ENCODE assay signal across 8 mouse cellular contexts in the genomic region with DNA sequence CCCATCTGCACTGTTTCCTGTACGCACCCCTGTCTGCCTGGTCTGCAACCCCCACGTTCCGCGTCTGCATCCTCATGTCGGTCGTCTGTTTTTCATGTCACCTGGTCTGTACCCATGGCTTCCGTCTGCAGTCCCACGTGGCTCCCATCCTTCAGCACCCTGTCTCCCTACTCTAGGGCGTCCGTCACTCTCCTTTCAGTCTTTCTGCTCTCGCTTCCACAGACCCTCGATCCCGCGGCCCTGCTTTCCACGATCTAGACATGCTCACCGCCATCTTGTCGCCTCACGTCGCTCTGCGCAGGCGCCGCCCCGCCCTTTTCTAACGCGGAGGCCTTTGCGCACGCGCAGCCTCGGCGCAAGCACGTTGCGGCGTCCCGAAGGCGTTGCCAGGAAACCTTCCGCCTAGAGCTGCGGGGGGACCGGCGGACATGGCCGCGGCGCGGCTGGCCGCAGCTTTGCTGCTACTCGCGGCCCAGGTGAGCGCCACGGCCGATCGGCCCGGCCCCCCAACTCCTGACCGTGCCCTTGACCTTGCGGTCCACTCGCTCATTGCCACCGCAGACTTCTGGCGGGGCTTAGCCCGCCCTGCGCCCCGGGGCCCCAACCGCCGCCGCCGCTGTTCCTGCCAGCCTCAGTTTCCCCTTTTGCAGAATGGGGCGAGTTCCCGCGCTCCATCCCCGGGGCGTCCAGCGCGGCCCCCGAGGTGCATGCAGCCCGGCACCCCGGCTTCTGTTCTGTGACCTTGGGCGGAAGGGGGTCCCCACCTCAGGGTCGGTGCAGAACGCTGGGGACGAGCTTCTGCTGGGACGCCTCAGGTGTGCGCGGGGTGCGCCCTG. TPM values are rescaled to one million over a fixed set of nuclear protein-coding genes. Genes with fewer than 3 reads are reported as not detected.
A peak's percentile ranks its signal among the peaks of the same experiment; 100 is the strongest.
DNase-seq lines count a peak whose midpoint lies in the region; ATAC-seq and TF ChIP-seq lines count a peak whose summit lies in the region.

A gene (minus strand): TSS at position 297 of the 836 bp plus-strand sequence.
A gene (plus strand): TSS at position 363 of the 836 bp plus-strand sequence.

- peak within 1 kb of the TSS; percentile 89 for H3K9ac ChIP-seq in embryonic facial prominence, embryonic 14.5 days (ENCODE audit: low read depth, low read length)
- H3K9ac ChIP-seq in limb, embryonic 14.5 days (ENCODE audit: low read depth, low read length, severe bottlenecking) = peak within 1 kb of the TSS; percentile 77
- peak within 1 kb of the TSS; percentile 83 for H3K9ac ChIP-seq in midbrain, postnatal 0 days (replicated peaks; ENCODE audit: low read length, poor library complexity, severe bottlenecking)

- WGBS in embryonic facial prominence, embryonic 14.5 days = under 1% methylated on average over 66 of the region's 81 CpGs
- under 1% methylated on average over 69 of the region's 81 CpGs for WGBS in limb, embryonic 14.5 days
- under 1% methylated on average over 78 of the region's 81 CpGs for WGBS in midbrain, postnatal 0 days

- H3K27ac ChIP-seq in embryonic facial prominence, embryonic 14.5 days (replicated peaks; ENCODE audit: low read depth, low read length) = peak within 1 kb of the TSS; percentile 39; the same call in 1 of the 2 replicates
- peak within 1 kb of the TSS; percentile 58 for H3K27ac ChIP-seq in limb, embryonic 14.5 days (replicated peaks; ENCODE audit: low read depth, low read length)
- peak within 1 kb of the TSS; percentile 87 for H3K27ac ChIP-seq in midbrain, postnatal 0 days (ENCODE audit: low read depth, low read length)

- peak; percentile 86 for ATAC-seq in embryonic facial prominence, embryonic 14.5 days (ENCODE audit: low read depth)
- peak; percentile 82 for ATAC-seq in limb, embryonic 14.5 days (ENCODE audit: low FRiP score, low read depth)
- ATAC-seq in midbrain, postnatal 0 days (ENCODE audit: low FRiP score) = peak; percentile 77

- DNase-seq in 3T3-L1 (ENCODE audit: low read depth, low spot score) = peak; percentile 90
- peak; percentile 95 to 98 for DNase-seq in adrenal gland, postnatal 4 days (ENCODE audit: low spot score in 2 of 2)
- DNase-seq in embryonic facial prominence, embryonic 14.5 days (ENCODE audit: low spot score) = peak; percentile 96
- DNase-seq in heart, adult 8-10 months (ENCODE audit: low spot score) = peak; percentile 96
- DNase-seq in kidney, adult 9 months = peak; percentile 96
- DNase-seq in limb, embryonic 14.5 days (ENCODE audit: low spot score) = peak; percentile 94
- DNase-seq in midbrain, postnatal 0 days (ENCODE audit: low spot score) = peak; percentile 96
- peak; percentile 98 to 99 for DNase-seq in spleen, postnatal 14 days (ENCODE audit: low spot score in 2 of 2)

- H3K9me3 ChIP-seq in embryonic facial prominence, embryonic 14.5 days (ENCODE audit: control insufficient read depth, low read length) = no peaks in the 10 kb centered on the region
- no peaks in the 10 kb centered on the region for H3K9me3 ChIP-seq in limb, embryonic 14.5 days (ENCODE audit: control insufficient read depth, low read length)
- H3K9me3 ChIP-seq in midbrain, postnatal 0 days (ENCODE audit: low read length) = no peaks in the 10 kb centered on the region

- peaks cover 26% of the 10 kb centered on the region for H3K36me3 ChIP-seq in embryonic facial prominence, embryonic 14.5 days (ENCODE audit: control insufficient read depth, insufficient read depth, low read length)
- peaks cover 24% of the 10 kb centered on the region for H3K36me3 ChIP-seq in limb, embryonic 14.5 days (ENCODE audit: control insufficient read depth, insufficient read depth, low read length)
- peaks cover 20% of the 10 kb centered on the region for H3K36me3 ChIP-seq in midbrain, postnatal 0 days (ENCODE audit: insufficient read depth, low read length)

- H3K4me3 ChIP-seq in embryonic facial prominence, embryonic 14.5 days (ENCODE audit: low read depth, low read length) = peak within 1 kb of the TSS; percentile 96
- peak within 1 kb of the TSS; percentile 92 for H3K4me3 ChIP-seq in limb, embryonic 14.5 days (replicated peaks; ENCODE audit: low read length)
- H3K4me3 ChIP-seq in midbrain, postnatal 0 days (ENCODE audit: low read depth, low read length) = peak within 1 kb of the TSS; percentile 81

- H3K4me2 ChIP-seq in embryonic facial prominence, embryonic 14.5 days (ENCODE audit: low read depth, low read length) = peak within 1 kb of the TSS; percentile 99
- peak within 1 kb of the TSS; percentile 99 for H3K4me2 ChIP-seq in limb, embryonic 14.5 days (replicated peaks; ENCODE audit: low read depth, low read length, severe bottlenecking)
- H3K4me2 ChIP-seq in midbrain, postnatal 0 days (ENCODE audit: low read depth, low read length, poor library complexity, severe bottlenecking) = peak within 1 kb of the TSS; percentile 95

- no peak for TF ChIP-seq CTCF in midbrain, postnatal 0 days (IDR thresholded peaks at IDR 0.05)

- H3K27me3 ChIP-seq in embryonic facial prominence, embryonic 14.5 days (replicated peaks; ENCODE audit: control insufficient read depth, insufficient read depth, low read length) = no peaks in the 10 kb centered on the region
- no peaks in the 10 kb centered on the region for H3K27me3 ChIP-seq in limb, embryonic 14.5 days (ENCODE audit: control insufficient read depth, insufficient read depth, low read length)
- H3K27me3 ChIP-seq in midbrain, postnatal 0 days (ENCODE audit: insufficient read depth, low read length) = no peaks in the 10 kb centered on the region

- 0 out of 2 replicates have a peak, but pooled peaks have one; percentile 20 for TF ChIP-seq POLR2A in limb, embryonic 14.5 days (IDR thresholded peaks at IDR 0.05; ENCODE audit: borderline replicate concordance, extremely low read depth, insufficient read depth, insufficient read length)

- H3K4me1 ChIP-seq in embryonic facial prominence, embryonic 14.5 days (ENCODE audit: control insufficient read depth, insufficient read depth, low read length) = peaks cover 22% of the 10 kb centered on the region
- H3K4me1 ChIP-seq in limb, embryonic 14.5 days (ENCODE audit: control insufficient read depth, insufficient read depth, low read length) = peaks cover 20% of the 10 kb centered on the region
- H3K4me1 ChIP-seq in midbrain, postnatal 0 days (ENCODE audit: insufficient read depth, low read length) = peaks cover 19% of the 10 kb centered on the region

RNA-seq across cellular contexts. Expression of the first gene that starts in this region (rescaled TPM):
- 10 to 100 TPM; 50.4 to 52.9 TPM for total RNA-seq in adrenal gland, postnatal 4 days (2021)
- 303 and 331 TPM in 2 replicates for polyA plus RNA-seq in embryonic facial prominence, embryonic 14.5 days (2014; fragmentation: Nextera tagmentation; extraction: Ambion mirVana)
- 10 to 100 TPM; 23.3 to 32.5 (median 25.0) TPM for total RNA-seq in heart, adult 8-10 months (2022)
- 366 and 417 TPM in 2 replicates for polyA plus RNA-seq in limb, embryonic 14.5 days (2012; rRNA removed)
- polyA plus RNA-seq in limb, embryonic 14.5 days (2014; fragmentation: Nextera tagmentation; extraction: Ambion mirVana) = 360 and 371 TPM in 2 replicates
- total RNA-seq in midbrain, postnatal 0 days (2014; rRNA removed) = 136 and 249 TPM in 2 replicates
- 292 and 299 TPM in 2 replicates for polyA plus RNA-seq in midbrain, postnatal 0 days (2015; fragmentation: Nextera tagmentation; extraction: Ambion mirVana)

RNA-seq across cellular contexts. Expression of the second gene that starts in this region (rescaled TPM):
- 10 to 100 TPM; 43.5 to 47.7 TPM for total RNA-seq in adrenal gland, postnatal 4 days (2021)
- 37.6 and 40.8 TPM in 2 replicates for polyA plus RNA-seq in embryonic facial prominence, embryonic 14.5 days (2014; fragmentation: Nextera tagmentation; extraction: Ambion mirVana)
- total RNA-seq in heart, adult 8-10 months (2022) = 10 to 100 TPM; 11.1 to 15.9 (median 14.4) TPM
- polyA plus RNA-seq in limb, embryonic 14.5 days (2012; rRNA removed) = 86.8 and 128 TPM in 2 replicates
- 40.8 and 41.8 TPM in 2 replicates for polyA plus RNA-seq in limb, embryonic 14.5 days (2014; fragmentation: Nextera tagmentation; extraction: Ambion mirVana)
- 116 and 132 TPM in 2 replicates for total RNA-seq in midbrain, postnatal 0 days (2014; rRNA removed)
- 78.6 and 86.2 TPM in 2 replicates for polyA plus RNA-seq in midbrain, postnatal 0 days (2015; fragmentation: Nextera tagmentation; extraction: Ambion mirVana)

Comparison
In these comparisons a context has a peak if more than half of its experiments do, and no peak if none do; other contexts are left out.
1. Peak in every context shown above with its lines: DNase-seq, ATAC-seq, H3K4me3 ChIP-seq and H3K27ac ChIP-seq.